Mouse (Mus musculus) kidney, adult 18-20 months (tissue): ENCODE measurements around the gene Ccdc61.
A peak's percentile ranks its signal among the peaks of the same experiment; 100 is the strongest.
"Not testable (repeated sequence)": the region's sequence is repeated elsewhere in the genome, so short reads cannot be mapped to it uniquely, and the experiment has no call there.

ENCODE experiments used
- DNase-seq: peaks from one replicate; pipeline ENCODE4 v3.0.0; 2021

The Ccdc61 gene

DNA sequence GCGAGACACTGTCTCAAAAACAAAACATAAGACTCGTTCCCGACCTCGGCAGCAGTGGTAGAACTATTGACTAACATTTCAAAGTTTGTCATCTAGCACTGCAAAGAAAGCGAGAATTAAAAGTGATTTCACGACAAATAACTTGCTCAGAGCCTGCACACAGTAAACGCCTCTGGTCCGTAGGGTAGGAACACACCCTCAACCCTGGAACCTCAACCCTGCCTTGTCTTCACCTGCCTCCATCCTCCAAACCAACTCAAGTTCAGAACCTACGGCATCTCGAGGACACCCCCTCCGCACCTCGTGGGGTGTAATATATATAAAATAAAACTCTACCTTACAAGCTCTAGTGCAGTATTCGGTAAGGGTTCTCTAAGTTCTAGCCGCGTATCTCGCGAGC is 418 bp downstream of the Ccdc61 start:
- DNase-seq, result no peak

- no peak for DNase-seq
These were observed 5.2 kb downstream of the Ccdc61 start for GRCm38 (mm10) chr7:18904971-18905370.

- no peak for DNase-seq
These were observed 7.7 kb downstream of the Ccdc61 start for GRCm38 (mm10) chr7:18902486-18902885.

GRCm38 (mm10) chr7:18900513-18900912 is 9.7 kb downstream of the Ccdc61 start:
- no peak for DNase-seq

DNA sequence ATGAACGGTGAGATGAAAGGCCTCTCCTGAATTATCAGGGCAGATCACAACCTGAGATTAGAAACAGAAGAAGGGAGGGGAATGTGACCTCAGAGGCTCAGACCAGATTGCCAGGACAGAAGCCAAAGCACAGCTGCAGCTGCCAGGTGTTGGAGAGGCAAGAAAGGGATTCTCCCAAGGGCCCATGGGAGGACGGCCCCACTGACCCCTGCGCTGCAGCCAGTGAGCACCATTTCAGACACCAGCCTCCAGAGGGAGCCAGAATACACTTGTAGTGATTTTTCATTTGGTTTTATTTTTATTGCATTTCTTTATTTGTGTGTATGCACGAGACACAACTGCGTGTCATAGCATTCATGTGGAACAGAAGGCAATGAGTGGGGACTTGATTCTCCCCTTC is 13.7 kb downstream of the Ccdc61 start:
- peak; percentile 53 for DNase-seq

- DNase-seq, result peak; percentile 76
These were observed 16.4 kb downstream of the Ccdc61 start for GRCm38 (mm10) chr7:18893651-18894430.

DNA sequence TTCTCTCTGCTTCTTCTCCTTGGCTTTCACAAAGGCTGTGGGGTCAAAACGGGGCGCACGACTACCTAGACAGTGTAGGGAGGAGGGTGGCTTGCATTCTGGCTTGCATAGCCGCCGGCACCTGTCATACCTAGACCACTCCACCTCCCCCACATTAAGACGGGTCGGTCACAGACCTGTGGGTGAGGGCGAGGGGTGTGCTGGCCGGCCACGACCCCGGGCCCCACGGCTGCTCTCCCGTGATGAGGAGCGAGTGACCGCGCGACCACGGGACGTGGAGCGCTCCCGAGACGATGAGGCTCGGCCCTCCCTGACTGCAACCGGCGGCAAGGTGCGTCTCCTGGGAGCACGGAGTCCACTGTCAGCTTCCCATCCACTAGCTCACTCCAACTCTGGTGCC is 17.2 kb downstream of the Ccdc61 start:
- DNase-seq, result peak; percentile 20

GRCm38 (mm10) chr7:18891872-18892599 is 18.2 kb downstream of the Ccdc61 start:
- peak; percentile 89 for DNase-seq

- no peak for DNase-seq
These were observed 19.4 kb downstream of the Ccdc61 start for GRCm38 (mm10) chr7:18890848-18891247.

DNA sequence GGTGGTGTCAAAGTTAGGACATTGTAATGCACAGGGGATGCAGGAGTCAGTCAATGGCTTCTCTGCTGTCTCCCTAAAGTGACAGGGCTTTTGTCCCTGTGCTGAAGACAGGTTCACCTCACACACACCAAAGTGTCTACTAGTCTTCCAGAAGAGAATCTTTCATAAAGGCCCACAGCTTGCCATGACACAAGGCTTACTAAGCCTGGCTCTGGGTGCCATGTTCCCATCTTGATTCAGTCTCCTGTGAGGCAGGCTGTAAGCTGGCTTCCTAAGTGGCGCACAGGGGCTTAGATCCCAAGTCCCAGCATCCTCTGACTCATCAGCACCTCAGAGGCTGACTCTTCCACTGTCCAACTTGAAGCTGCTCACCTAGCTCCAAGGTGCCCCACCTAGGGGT is 23.3 kb downstream of the Ccdc61 start:
- no peak for DNase-seq

DNA sequence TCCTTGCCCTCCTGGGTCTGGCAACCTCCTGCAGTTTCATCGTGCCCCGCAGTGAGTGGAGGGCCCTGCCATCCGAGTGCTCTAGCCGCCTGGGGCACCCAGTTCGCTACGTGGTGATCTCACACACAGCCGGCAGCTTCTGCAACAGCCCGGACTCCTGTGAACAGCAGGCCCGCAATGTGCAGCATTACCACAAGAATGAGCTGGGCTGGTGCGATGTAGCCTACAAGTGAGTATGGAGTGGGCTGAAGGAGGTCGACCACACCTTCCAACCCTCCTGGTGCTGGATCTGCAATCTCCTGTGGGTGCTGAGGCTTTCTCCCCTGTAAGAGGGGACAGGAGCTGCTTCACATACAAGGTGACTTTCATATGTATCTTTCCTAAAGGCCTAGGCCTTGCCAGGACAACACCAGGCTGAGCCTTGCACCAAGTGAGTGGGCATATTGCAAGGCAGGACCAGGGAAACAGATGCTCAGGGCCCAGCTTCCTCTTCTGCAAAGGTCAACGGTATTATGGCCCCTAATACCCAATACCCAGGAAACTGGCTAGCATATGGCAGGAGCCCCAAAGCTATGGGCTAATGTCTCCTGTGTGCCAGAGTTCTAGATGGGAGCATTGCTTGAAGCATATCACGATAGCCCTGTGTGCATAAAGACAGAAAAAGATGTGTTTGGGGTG is 25.3 kb downstream of the Ccdc61 start:
- DNase-seq, result no peak

DNA sequence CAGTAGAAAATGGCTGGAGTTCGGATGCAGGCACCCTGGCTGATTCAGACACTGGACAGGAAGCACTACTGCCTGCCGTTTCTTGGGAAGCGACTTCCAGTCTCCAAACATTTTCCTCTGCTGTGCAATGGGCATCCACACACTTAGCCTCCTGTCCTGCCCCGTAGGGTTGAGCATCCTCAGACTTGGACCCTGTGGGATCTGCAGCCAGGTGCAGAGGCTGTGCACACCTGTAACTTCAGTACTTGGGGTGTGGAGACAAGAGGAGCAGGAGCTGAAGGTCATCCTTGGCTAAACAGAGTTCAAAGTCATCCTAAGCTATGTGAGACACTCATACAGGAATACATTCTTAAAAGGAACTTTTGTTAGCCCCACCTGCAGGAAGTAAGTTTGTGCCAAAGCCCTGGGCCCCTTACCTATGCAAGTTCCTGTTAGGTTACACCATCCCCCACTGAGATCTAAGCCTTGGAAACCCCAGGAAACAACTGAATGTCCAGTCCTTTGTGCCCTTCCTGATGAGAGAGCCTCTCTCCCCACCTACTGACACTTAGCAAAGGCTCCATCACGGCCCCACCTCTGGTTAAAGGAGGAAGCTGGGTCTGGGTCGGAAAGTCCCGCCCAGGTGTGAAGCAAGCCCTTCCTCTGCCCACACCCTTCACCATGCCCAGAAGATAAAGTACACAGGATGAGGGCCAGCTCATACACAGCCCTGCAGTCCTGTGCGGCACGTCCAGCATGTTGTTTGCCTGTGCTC is 26.0 kb downstream of the Ccdc61 start:
- DNase-seq, result no peak

- no peak for DNase-seq
These were observed 31.5 kb downstream of the Ccdc61 start for GRCm38 (mm10) chr7:18878691-18879090.

GRCm38 (mm10) chr7:18875372-18875771 is 34.8 kb downstream of the Ccdc61 start:
- no peak for DNase-seq

DNA sequence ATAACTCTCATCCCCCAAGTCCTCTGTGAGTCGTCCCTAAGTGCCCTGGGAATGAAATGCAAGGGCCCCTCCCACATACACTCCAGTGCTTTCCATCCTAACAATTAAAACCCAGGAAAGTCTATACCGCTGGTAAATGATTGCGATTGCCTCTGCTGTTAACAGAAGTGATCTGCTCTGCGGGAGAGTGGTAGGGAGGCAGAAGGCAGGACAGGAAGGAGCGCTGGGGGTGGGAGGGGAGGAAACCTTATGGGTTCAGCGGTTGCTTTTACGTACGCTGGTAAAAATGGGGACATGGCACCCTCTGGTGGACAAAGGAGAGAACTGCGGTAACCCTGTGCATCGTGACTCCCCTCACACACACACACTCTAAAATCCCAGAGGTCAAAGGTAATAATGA is 37.0 kb downstream of the Ccdc61 start:
- DNase-seq, result peak; percentile 68

GRCm38 (mm10) chr7:18872816-18873215 is 37.4 kb downstream of the Ccdc61 start:
- no peak for DNase-seq

DNA sequence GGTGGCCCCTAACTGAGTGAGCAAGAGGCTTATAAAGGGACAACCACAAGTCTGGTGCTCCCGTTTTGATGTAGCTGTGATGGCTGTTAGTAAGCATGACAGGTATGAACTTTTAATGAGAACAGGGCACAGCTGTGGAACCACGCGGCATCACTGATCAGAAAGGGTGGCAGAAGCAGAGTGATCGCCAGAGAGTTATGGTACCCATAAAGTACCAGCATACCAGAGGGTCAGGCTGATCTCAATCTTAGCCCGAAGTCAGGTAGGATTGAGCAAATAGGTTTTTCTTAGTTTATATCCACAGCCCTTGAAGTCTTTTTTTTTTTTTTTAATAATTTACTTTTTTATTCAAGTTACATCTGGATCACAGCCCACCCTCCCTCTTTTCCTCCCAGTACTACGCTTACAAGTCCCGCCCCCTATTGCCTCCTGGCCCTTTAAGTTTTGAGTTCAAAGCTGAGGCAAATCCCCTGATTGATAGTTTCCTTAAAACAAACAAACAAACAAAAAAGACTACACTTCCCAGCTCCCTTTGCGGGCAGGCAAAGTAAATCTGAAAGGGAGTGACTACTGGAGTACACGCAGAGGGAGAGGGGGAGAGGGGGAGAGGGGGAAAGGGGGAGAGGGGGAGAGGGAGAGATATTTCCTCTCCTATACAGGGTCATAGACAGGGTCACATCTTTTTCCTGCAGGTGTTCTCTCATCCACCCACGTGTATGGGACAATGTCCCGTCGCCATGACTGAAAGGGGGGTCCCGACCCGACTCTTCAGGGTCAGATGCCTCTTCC is 38.0 kb downstream of the Ccdc61 start:
- DNase-seq, result no peak

GRCm38 (mm10) chr7:18871031-18871430 is 39.2 kb downstream of the Ccdc61 start, which contains the start of gene Pglyrp1:
Gene Pglyrp1, plus strand, starts transcription at chr7:18871331.
- not testable (repeated sequence) for DNase-seq

GRCm38 (mm10) chr7:18868491-18868890 is 41.7 kb downstream of the Ccdc61 start:
- DNase-seq, result no peak

DNA sequence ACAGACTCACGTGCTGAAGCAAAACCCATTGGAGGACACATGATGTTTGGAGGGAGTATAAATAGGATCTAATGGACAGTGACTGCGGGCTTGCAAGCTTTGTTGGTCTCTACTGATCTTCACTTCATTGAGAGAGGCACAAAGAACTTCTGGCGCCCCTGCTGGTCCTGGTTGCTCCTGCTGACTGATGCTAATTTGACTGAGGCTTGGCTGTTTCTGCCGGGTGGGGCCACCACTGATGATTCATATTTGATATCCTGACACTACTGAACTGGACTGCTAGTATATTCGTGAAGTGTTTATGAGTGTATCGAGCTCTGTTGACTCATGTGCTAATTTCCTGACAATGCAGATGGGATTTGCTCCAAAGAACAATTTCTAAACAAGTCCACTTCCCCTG is 47.4 kb downstream of the Ccdc61 start:
- no peak for DNase-seq

- peak; percentile 12 for DNase-seq
These were observed 51.8 kb downstream of the Ccdc61 start for GRCm38 (mm10) chr7:18858310-18858916.

GRCm38 (mm10) chr7:18848395-18848794 is 61.8 kb downstream of the Ccdc61 start:
- no peak for DNase-seq
